Mouse (Mus musculus): Measurements from ENCODE around the gene Eln. TPM values are rescaled to one million over a fixed set of nuclear protein-coding genes. Genes with fewer than 3 reads are reported as not detected.

The Eln gene
- total and polyA plus RNA-seq, 2 experiments = 0.37 to 4.0 TPM

- H3K36me3 ChIP-seq (ENCODE audit: control insufficient read depth, insufficient read depth, low read length) = no peaks in the 10 kb centered on the region
- TF ChIP-seq POLR2A (IDR thresholded peaks at IDR 0.05; ENCODE audit: extremely low read depth, insufficient read depth, low read length) = no peak
- TF ChIP-seq CTCF (IDR thresholded peaks at IDR 0.05; ENCODE audit: low read depth, low read length) = no peak
- 0 out of 2 replicates have a peak, but pooled peaks cover 2% of the 10 kb centered on the region for H3K4me1 ChIP-seq (ENCODE audit: control insufficient read depth, insufficient read depth, low read length)
- no peak overlapping the region for H3K9ac ChIP-seq (ENCODE audit: low read depth, low read length)
- H3K4me3 ChIP-seq (ENCODE audit: insufficient read depth, low read depth, low read length) = no peak overlapping the region
- WGBS = 96% methylated on average over 6 of the region's 6 CpGs
- no peak overlapping the region for H3K27ac ChIP-seq (replicated peaks; ENCODE audit: insufficient read depth, low read depth, low read length)
- no peak for DNase-seq (ENCODE audit: extremely low read depth, low read depth, low spot score)
- no peaks in the 10 kb centered on the region for H3K79me2 ChIP-seq (ENCODE audit: control insufficient read depth, insufficient read depth, low read length)
- H3K27me3 ChIP-seq (ENCODE audit: control insufficient read depth, insufficient read depth, low read length) = no peaks in the 10 kb centered on the region
Measured at GRCm38 (mm10) chr5:134672611-134673010, 74.5 kb downstream of the Eln start.

GRCm38 (mm10) chr5:134672198-134672516 is 75.0 kb downstream of the Eln start:
- H3K36me3 ChIP-seq (ENCODE audit: control insufficient read depth, insufficient read depth, low read length) = no peaks in the 10 kb centered on the region
- 0 out of 2 replicates have a peak, but pooled peaks cover 2% of the 10 kb centered on the region for H3K4me1 ChIP-seq (ENCODE audit: control insufficient read depth, insufficient read depth, low read length)
- TF ChIP-seq CTCF (IDR thresholded peaks at IDR 0.05; ENCODE audit: low read depth, low read length) (no peak), POLR2A (IDR thresholded peaks at IDR 0.05; ENCODE audit: extremely low read depth, insufficient read depth, low read length) (no peak)

GRCm38 (mm10) chr5:134671335-134672197 is 75.6 kb downstream of the Eln start:
- no peak overlapping the region for H3K27ac ChIP-seq (replicated peaks; ENCODE audit: insufficient read depth, low read depth, low read length)
- H3K79me2 ChIP-seq (ENCODE audit: control insufficient read depth, insufficient read depth, low read length) = no peaks in the 10 kb centered on the region
- DNase-seq (ENCODE audit: extremely low read depth, low read depth, low spot score) = no peak
- H3K9ac ChIP-seq (ENCODE audit: low read depth, low read length) = no peak overlapping the region
- H3K36me3 ChIP-seq (ENCODE audit: control insufficient read depth, insufficient read depth, low read length) = no peaks in the 10 kb centered on the region
- WGBS = 88% methylated on average over 17 of the region's 17 CpGs
- no peak overlapping the region for H3K4me3 ChIP-seq (ENCODE audit: insufficient read depth, low read depth, low read length)
- 0 out of 2 replicates have a peak, but pooled peaks cover 2% of the 10 kb centered on the region for H3K4me1 ChIP-seq (ENCODE audit: control insufficient read depth, insufficient read depth, low read length)
- TF ChIP-seq POLR2A (IDR thresholded peaks at IDR 0.05; ENCODE audit: extremely low read depth, insufficient read depth, low read length) = no peak
- TF ChIP-seq CTCF (IDR thresholded peaks at IDR 0.05; ENCODE audit: low read depth, low read length) = no peak
- no peaks in the 10 kb centered on the region for H3K27me3 ChIP-seq (ENCODE audit: control insufficient read depth, insufficient read depth, low read length)

More at GRCm38 (mm10) chr5:134672198-134672516, 75.0 kb downstream of the Eln start:
- H3K79me2 ChIP-seq (ENCODE audit: control insufficient read depth, insufficient read depth, low read length) = no peaks in the 10 kb centered on the region
- DNase-seq (ENCODE audit: extremely low read depth, low read depth, low spot score) = no peak
- no peak overlapping the region for H3K4me3 ChIP-seq (ENCODE audit: insufficient read depth, low read depth, low read length)
- WGBS = 100% methylated on average over 1 of the region's 1 CpGs
- no peak overlapping the region for H3K9ac ChIP-seq (ENCODE audit: low read depth, low read length)
- H3K27me3 ChIP-seq (ENCODE audit: control insufficient read depth, insufficient read depth, low read length) = no peaks in the 10 kb centered on the region
- H3K27ac ChIP-seq (replicated peaks; ENCODE audit: insufficient read depth, low read depth, low read length) = no peak overlapping the region

- Histone ChIP-seq H3K9ac (ENCODE audit: low read depth, low read length) (no peak overlapping the region), H3K4me1 (ENCODE audit: control insufficient read depth, insufficient read depth, low read length) (no peaks in the 10 kb centered on the region), H3K27ac (replicated peaks; ENCODE audit: insufficient read depth, low read depth, low read length) (no peak overlapping the region), H3K36me3 (ENCODE audit: control insufficient read depth, insufficient read depth, low read length) (no peaks in the 10 kb centered on the region), H3K27me3 (ENCODE audit: control insufficient read depth, insufficient read depth, low read length) (no peaks in the 10 kb centered on the region), H3K79me2 (ENCODE audit: control insufficient read depth, insufficient read depth, low read length) (no peaks in the 10 kb centered on the region), H3K4me3 (ENCODE audit: insufficient read depth, low read depth, low read length) (no peak overlapping the region)
- 88% methylated on average over 20 of the region's 20 CpGs for WGBS
- TF ChIP-seq POLR2A (IDR thresholded peaks at IDR 0.05; ENCODE audit: extremely low read depth, insufficient read depth, low read length) (no peak), CTCF (IDR thresholded peaks at IDR 0.05; ENCODE audit: low read depth, low read length) (no peak)
- no peak for DNase-seq (ENCODE audit: extremely low read depth, low read depth, low spot score)
Measured at GRCm38 (mm10) chr5:134669001-134669708, 78.0 kb downstream of the Eln start.

- no peak for TF ChIP-seq POLR2A (IDR thresholded peaks at IDR 0.05; ENCODE audit: extremely low read depth, insufficient read depth, low read length)
- peak; percentile 82 for TF ChIP-seq CTCF (IDR thresholded peaks at IDR 0.05; ENCODE audit: low read depth, low read length)
- peak; percentile 24 for DNase-seq (ENCODE audit: extremely low read depth, low read depth, low spot score)
Measured at GRCm38 (mm10) chr5:134668495-134668894, 78.6 kb downstream of the Eln start.

More at GRCm38 (mm10) chr5:134668495-134668894, 78.6 kb downstream of the Eln start:
- H3K27ac ChIP-seq (replicated peaks; ENCODE audit: insufficient read depth, low read depth, low read length) = no peak overlapping the region
- H3K4me3 ChIP-seq (ENCODE audit: insufficient read depth, low read depth, low read length) = no peak overlapping the region
- H3K4me1 ChIP-seq (ENCODE audit: control insufficient read depth, insufficient read depth, low read length) = no peaks in the 10 kb centered on the region
- H3K27me3 ChIP-seq (ENCODE audit: control insufficient read depth, insufficient read depth, low read length) = no peaks in the 10 kb centered on the region
- no peaks in the 10 kb centered on the region for H3K79me2 ChIP-seq (ENCODE audit: control insufficient read depth, insufficient read depth, low read length)
- WGBS = 70% methylated on average over 8 of the region's 8 CpGs
- H3K36me3 ChIP-seq (ENCODE audit: control insufficient read depth, insufficient read depth, low read length) = no peaks in the 10 kb centered on the region
- no peak overlapping the region for H3K9ac ChIP-seq (ENCODE audit: low read depth, low read length)

All from liver, adult 2 months (tissue).